Mouse (Mus musculus): ENCODE measurements around the gene Pgp.

DNA sequence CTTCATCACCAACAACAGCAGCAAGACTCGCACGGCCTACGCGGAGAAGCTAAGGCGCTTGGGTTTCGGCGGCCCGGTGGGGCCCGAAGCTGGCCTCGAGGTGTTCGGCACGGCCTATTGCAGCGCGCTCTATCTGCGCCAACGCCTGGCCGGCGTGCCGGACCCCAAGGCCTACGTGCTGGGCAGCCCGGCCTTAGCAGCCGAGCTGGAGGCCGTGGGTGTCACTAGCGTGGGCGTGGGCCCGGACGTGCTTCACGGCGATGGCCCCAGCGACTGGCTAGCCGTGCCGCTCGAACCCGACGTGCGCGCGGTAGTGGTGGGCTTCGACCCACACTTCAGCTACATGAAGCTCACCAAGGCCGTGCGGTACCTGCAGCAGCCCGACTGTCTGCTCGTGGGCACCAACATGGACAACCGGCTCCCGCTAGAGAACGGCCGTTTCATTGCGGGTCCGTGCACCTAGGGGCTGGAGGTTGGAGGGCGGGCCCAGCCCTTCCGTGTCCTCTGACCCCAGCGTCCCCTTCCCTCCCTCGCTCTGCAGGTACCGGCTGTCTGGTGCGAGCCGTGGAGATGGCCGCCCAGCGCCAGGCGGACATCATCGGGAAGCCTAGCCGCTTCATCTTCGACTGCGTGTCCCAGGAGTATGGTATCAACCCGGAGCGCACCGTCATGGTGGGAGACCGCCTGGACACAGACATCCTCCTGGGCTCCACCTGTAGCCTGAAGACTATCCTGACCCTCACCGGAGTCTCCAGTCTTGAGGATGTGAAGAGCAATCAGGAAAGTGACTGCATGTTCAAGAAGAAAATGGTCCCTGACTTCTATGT, 722 bp downstream of the Pgp start:
- TF ChIP-seq CTCF (IDR thresholded peaks at IDR 0.05; ENCODE audit: control insufficient read depth, insufficient read depth, insufficient replicate concordance, low read depth, low read length): no peak
- TF ChIP-seq POLR2A (IDR thresholded peaks at IDR 0.05; ENCODE audit: control insufficient read depth, low read depth, low read length): peak; percentile 39
